Mouse (Mus musculus): Measurements from ENCODE around the gene Ift81.
A peak's percentile ranks its signal among the peaks of the same experiment; 100 is the strongest.

DNA sequence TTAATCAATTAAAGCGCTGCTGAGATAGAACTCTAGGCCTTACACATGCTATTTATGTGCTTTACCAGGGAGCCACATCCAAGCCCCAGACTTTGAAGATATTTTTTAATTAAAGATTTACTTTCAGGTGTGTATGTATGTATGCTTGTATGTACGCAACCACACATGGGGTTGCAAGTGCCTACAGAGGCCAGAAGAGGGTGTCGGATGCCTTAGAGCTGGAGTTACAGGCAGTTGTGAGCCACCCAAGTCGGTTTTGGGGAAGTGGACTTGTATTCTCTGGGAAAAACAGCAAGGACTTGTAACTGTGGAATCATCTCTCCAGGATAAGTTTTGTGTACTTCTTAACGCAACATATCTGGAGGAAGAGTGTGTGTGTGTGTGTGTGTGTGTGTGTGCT, 25.7 kb upstream of the Ift81 start:
- peak; percentile 43 for TF ChIP-seq CTCF (IDR thresholded peaks at IDR 0.05; ENCODE audit: low read depth)
- no peak for TF ChIP-seq EP300 (optimal IDR thresholded peaks at IDR 0.05)
